Mouse (Mus musculus): ENCODE results near the gene Rnf213. TPM values are rescaled to one million over a fixed set of nuclear protein-coding genes. Genes with fewer than 3 reads are reported as not detected.

Rnf213 gene
- polyA plus RNA-seq, 1 experiment from 2014 or later = 5.6 TPM

DNA sequence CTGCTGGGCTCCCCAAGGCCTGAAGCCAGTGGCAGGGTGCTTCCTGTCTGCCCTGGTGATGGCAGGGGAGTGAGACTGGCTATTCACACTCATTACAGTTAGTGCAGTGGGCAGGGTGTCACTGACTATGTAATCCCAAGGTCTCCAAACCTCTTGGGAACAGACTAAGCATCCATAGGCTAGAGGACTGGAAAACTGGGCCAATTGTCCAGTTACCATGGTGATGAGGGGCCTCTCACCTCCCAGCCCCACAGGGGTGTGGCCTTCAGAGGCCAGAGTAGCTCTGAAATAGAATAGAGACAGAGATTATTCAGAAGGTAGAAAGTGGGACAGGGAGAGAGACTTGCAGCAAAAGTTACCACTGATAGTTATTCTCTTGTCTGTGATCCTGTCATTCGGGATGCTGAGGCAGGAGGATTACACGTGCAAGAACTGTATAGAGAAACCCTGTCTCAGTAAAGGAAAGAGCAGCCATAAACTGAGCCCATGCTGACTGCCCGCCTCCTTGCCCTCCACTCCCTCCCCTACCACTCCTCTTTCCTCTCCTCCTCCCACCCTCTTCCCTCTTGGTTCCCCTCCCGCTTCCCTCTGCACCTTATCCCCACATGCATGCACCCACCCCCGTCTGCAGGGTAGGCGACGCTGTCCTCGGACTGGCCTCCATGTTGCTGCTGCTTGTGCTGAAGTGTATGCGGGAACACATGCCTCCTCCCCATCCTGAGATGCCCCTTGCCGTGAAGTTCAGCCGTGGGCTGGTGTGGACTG is 29.9 kb upstream of the Rnf213 start:
- ATAC-seq (ENCODE audit: low FRiP score, low TSS enrichment) = peak; percentile 75; the same call in 1 of the 2 replicates
- no peak overlapping the region for H3K27ac ChIP-seq (ENCODE audit: low read length)
- H3K27me3 ChIP-seq (ENCODE audit: insufficient read depth, low read length) = no peaks in the 10 kb centered on the region
- no peaks in the 10 kb centered on the region for H3K9me3 ChIP-seq (ENCODE audit: low read length)
- WGBS = 33% methylated on average over 11 of the region's 11 CpGs
- no peak overlapping the region for H3K4me3 ChIP-seq (ENCODE audit: low read length)
- 0 out of 2 replicates have a peak overlapping the region, but pooled peaks have one; percentile 6 for H3K4me2 ChIP-seq (replicated peaks; ENCODE audit: low read depth, low read length)
- no peak overlapping the region for H3K9ac ChIP-seq (replicated peaks; ENCODE audit: low read length)
- no peaks in the 10 kb centered on the region for H3K4me1 ChIP-seq (ENCODE audit: insufficient read depth, low read length)
- peaks cover 9% of the 10 kb centered on the region for H3K36me3 ChIP-seq (ENCODE audit: insufficient read depth, low read length)

GRCm38 (mm10) chr11:119363534-119364145 is 29.3 kb upstream of the Rnf213 start:
- ATAC-seq (ENCODE audit: low FRiP score, low TSS enrichment) = peak; percentile 87
- WGBS = 32% methylated on average over 11 of the region's 11 CpGs
- Histone ChIP-seq H3K36me3 (ENCODE audit: insufficient read depth, low read length) (peaks cover 9% of the 10 kb centered on the region), H3K4me2 (replicated peaks; ENCODE audit: low read depth, low read length) (0 out of 2 replicates have a peak overlapping the region, but pooled peaks have one; percentile 6), H3K27me3 (ENCODE audit: insufficient read depth, low read length) (no peaks in the 10 kb centered on the region), H3K9me3 (ENCODE audit: low read length) (no peaks in the 10 kb centered on the region), H3K27ac (ENCODE audit: low read length) (no peak overlapping the region), H3K9ac (replicated peaks; ENCODE audit: low read length) (no peak overlapping the region), H3K4me1 (ENCODE audit: insufficient read depth, low read length) (no peaks in the 10 kb centered on the region), H3K4me3 (ENCODE audit: low read length) (no peak overlapping the region)

DNA sequence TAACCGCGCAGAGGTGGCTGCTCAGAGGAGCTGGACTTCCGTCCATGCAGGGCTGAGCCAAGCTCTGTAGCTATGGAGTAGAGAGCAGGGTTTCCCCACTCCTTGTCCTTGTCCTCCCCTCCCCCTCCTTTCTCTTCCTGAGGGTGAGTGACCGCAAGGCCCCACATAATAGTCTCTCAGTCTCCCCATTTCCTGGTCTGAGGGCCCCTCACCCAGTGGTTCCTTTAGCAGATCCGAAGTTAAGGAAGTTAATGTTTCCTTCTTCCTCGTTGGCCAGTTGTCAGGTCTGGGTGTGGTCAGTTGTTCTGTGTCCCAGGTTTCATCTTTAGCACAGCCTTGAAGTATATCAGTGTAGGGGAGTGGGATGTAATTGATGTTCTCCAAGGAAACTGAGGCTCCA is 17.5 kb upstream of the Rnf213 start:
- no peak for ATAC-seq (ENCODE audit: low FRiP score, low TSS enrichment)
- Histone ChIP-seq H3K9me3 (ENCODE audit: low read length) (no peaks in the 10 kb centered on the region), H3K27me3 (ENCODE audit: insufficient read depth, low read length) (no peaks in the 10 kb centered on the region), H3K4me1 (ENCODE audit: insufficient read depth, low read length) (no peaks in the 10 kb centered on the region), H3K36me3 (ENCODE audit: insufficient read depth, low read length) (peaks cover 13% of the 10 kb centered on the region; the same call in 1 of the 2 replicates), H3K4me2 (replicated peaks; ENCODE audit: low read depth, low read length) (no peak overlapping the region), H3K4me3 (ENCODE audit: low read length) (no peak overlapping the region), H3K27ac (ENCODE audit: low read length) (no peak overlapping the region), H3K9ac (replicated peaks; ENCODE audit: low read length) (no peak overlapping the region)
- WGBS = 70% methylated on average over 6 of the region's 6 CpGs

DNA sequence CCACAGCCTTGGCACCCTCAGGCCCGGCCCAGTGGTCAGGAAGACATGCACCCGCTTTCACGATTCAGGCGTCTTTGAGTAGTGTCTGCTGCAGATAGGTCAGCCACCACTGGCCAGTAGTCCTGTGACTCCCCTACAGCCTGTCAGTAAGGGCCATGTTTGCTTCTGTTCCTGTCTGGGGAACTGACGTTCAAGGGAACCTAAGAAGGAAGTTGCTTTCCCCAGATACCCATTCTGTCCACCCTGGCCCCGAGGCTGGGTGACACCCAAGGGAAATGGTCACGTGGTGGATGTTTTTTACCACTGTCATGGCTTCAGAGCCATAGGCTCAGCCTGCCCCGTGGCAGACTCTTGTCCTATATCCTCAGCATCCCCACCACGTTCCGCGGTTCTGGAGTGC is 15.6 kb upstream of the Rnf213 start:
- peaks cover 13% of the 10 kb centered on the region; the same call in 1 of the 2 replicates for H3K36me3 ChIP-seq (ENCODE audit: insufficient read depth, low read length)
- H3K4me1 ChIP-seq (ENCODE audit: insufficient read depth, low read length) = no peaks in the 10 kb centered on the region
- no peak for ATAC-seq (ENCODE audit: low FRiP score, low TSS enrichment)
- no peak overlapping the region for H3K9ac ChIP-seq (replicated peaks; ENCODE audit: low read length)
- no peak overlapping the region for H3K27ac ChIP-seq (ENCODE audit: low read length)
- 93% methylated on average over 11 of the region's 11 CpGs for WGBS
- no peak overlapping the region for H3K4me2 ChIP-seq (replicated peaks; ENCODE audit: low read depth, low read length)
- H3K4me3 ChIP-seq (ENCODE audit: low read length) = no peak overlapping the region
- no peaks in the 10 kb centered on the region for H3K9me3 ChIP-seq (ENCODE audit: low read length)
- no peaks in the 10 kb centered on the region for H3K27me3 ChIP-seq (ENCODE audit: insufficient read depth, low read length)

DNA sequence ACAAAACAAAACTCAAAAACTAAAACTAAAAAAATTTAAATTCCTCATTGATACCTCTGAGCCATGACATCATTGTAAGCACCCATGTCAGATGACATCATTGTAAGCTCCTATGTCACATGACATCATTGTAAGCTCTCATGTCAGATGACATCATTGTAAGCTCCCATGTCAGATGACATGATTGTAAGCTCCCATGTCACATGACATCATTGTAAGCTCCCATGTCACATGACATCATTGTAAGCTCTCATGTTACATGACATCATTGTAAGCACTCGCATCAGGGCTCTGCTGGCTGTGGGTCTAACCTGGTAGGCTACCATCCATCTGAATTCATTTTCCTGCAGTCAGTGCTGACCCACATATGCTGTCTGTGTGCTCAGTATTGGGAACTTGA is 14.3 kb upstream of the Rnf213 start:
- no peak overlapping the region for H3K4me2 ChIP-seq (replicated peaks; ENCODE audit: low read depth, low read length)
- WGBS = 82% methylated on average over 1 of the region's 1 CpGs
- peaks cover 13% of the 10 kb centered on the region; the same call in 1 of the 2 replicates for H3K36me3 ChIP-seq (ENCODE audit: insufficient read depth, low read length)
- no peaks in the 10 kb centered on the region for H3K27me3 ChIP-seq (ENCODE audit: insufficient read depth, low read length)
- no peaks in the 10 kb centered on the region for H3K9me3 ChIP-seq (ENCODE audit: low read length)
- H3K4me3 ChIP-seq (ENCODE audit: low read length) = no peak overlapping the region
- no peak for ATAC-seq (ENCODE audit: low FRiP score, low TSS enrichment)
- H3K27ac ChIP-seq (ENCODE audit: low read length) = no peak overlapping the region
- no peak overlapping the region for H3K9ac ChIP-seq (replicated peaks; ENCODE audit: low read length)
- no peaks in the 10 kb centered on the region for H3K4me1 ChIP-seq (ENCODE audit: insufficient read depth, low read length)

DNA sequence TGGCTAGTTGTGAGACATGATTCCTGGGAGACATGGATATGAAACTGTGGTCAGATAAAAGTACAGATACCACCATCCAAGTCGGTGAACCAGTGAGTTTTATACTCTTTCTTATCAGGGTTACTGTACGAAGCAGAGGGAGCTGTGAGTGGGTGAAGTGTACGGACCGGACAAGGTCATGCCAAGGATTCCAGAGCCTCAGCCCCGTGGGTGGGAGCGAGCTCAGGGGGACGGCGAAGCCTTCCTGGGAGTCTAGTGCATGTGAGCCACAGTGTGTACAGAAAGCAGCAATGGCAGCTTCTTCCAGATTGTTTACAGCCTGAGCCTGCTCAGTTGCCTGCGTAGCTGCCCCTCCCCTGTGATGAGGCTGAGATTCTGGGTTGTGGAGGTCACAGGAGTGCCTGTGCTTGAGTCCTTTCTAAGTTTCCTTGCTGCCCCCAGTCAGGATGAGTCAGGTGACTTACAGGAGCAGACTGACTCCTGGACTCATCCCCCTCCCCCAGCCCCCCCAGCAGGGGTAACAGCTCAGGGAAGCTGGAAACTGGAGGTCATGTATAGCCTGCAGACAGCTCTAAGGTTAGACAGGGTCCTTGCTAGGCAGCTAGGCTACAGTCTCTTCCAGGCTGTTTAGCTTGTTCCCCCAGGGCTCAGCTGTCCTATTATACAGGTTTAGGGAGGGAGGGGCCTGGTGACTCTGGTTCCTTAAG is 11.1 kb upstream of the Rnf213 start:
- Histone ChIP-seq H3K4me3 (ENCODE audit: low read length) (no peak overlapping the region), H3K27ac (ENCODE audit: low read length) (no peak overlapping the region), H3K4me1 (ENCODE audit: insufficient read depth, low read length) (no peaks in the 10 kb centered on the region), H3K36me3 (ENCODE audit: insufficient read depth, low read length) (peaks cover 13% of the 10 kb centered on the region; the same call in 1 of the 2 replicates), H3K27me3 (ENCODE audit: insufficient read depth, low read length) (no peaks in the 10 kb centered on the region), H3K9me3 (ENCODE audit: low read length) (no peaks in the 10 kb centered on the region), H3K4me2 (replicated peaks; ENCODE audit: low read depth, low read length) (no peak overlapping the region), H3K9ac (replicated peaks; ENCODE audit: low read length) (no peak overlapping the region)
- 70% methylated on average over 9 of the region's 9 CpGs for WGBS
- ATAC-seq (ENCODE audit: low FRiP score, low TSS enrichment) = no peak

DNA sequence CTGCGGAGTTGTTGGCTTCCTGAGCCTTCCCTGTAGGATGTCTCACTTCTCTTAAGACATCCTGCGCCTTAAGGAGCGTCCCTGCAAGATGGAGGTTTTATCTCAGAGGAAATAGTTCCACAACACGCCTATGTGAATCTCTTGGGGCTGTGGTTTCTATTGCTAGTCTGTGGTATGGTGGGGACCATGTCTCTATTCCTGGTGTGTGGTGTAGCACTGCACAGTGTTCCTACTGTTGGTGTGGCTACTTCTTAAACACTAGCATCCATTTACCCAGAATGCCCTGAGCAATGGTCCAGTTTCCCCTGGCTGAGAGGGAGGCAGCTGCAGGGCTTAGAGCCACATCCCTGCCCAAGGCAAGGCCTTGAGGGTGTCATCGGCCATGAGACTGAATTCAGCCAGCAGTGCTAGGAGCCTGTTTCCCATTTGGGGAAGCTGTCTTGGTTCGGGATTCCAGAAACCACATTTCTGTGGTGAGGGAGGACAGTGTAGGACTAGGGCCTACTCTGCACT is 10.5 kb upstream of the Rnf213 start:
- Histone ChIP-seq H3K9me3 (ENCODE audit: low read length) (no peaks in the 10 kb centered on the region), H3K27me3 (ENCODE audit: insufficient read depth, low read length) (no peaks in the 10 kb centered on the region), H3K4me3 (ENCODE audit: low read length) (no peak overlapping the region), H3K4me2 (replicated peaks; ENCODE audit: low read depth, low read length) (no peak overlapping the region), H3K4me1 (ENCODE audit: insufficient read depth, low read length) (no peaks in the 10 kb centered on the region), H3K27ac (ENCODE audit: low read length) (no peak overlapping the region), H3K36me3 (ENCODE audit: insufficient read depth, low read length) (peaks cover 10% of the 10 kb centered on the region; the same call in 1 of the 2 replicates), H3K9ac (replicated peaks; ENCODE audit: low read length) (no peak overlapping the region)
- WGBS = 85% methylated on average over 6 of the region's 6 CpGs
- ATAC-seq (ENCODE audit: low FRiP score, low TSS enrichment) = no peak

DNA sequence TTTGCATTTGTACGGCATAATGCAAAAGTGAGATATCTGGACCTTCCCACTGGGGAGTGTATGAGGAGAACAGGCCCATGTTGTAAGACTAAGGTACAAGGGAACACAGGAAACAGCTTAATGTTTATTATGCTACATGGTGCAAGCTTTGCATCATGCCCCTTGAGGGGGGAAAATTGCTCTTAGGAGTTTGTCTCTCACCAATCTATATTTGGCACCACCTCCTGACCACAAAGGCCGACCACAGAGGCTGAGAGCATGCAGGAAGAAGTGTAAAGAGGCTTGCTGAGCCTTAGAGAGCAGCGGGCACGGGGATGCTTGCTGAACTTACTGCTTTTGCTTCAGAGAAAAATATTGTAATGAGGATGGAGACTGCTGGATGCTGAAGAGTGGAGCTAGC is 8.0 kb upstream of the Rnf213 start:
- H3K4me1 ChIP-seq (ENCODE audit: insufficient read depth, low read length) = peaks cover 6% of the 10 kb centered on the region
- H3K36me3 ChIP-seq (ENCODE audit: insufficient read depth, low read length) = no peaks in the 10 kb centered on the region
- H3K4me2 ChIP-seq (replicated peaks; ENCODE audit: low read depth, low read length) = no peak overlapping the region
- H3K27me3 ChIP-seq (ENCODE audit: insufficient read depth, low read length) = peaks cover 5% of the 10 kb centered on the region
- no peak overlapping the region for H3K9ac ChIP-seq (replicated peaks; ENCODE audit: low read length)
- no peak overlapping the region for H3K27ac ChIP-seq (ENCODE audit: low read length)
- no peak overlapping the region for H3K4me3 ChIP-seq (ENCODE audit: low read length)
- 87% methylated on average over 4 of the region's 4 CpGs for WGBS
- ATAC-seq (ENCODE audit: low FRiP score, low TSS enrichment) = no peak
- H3K9me3 ChIP-seq (ENCODE audit: low read length) = no peaks in the 10 kb centered on the region

DNA sequence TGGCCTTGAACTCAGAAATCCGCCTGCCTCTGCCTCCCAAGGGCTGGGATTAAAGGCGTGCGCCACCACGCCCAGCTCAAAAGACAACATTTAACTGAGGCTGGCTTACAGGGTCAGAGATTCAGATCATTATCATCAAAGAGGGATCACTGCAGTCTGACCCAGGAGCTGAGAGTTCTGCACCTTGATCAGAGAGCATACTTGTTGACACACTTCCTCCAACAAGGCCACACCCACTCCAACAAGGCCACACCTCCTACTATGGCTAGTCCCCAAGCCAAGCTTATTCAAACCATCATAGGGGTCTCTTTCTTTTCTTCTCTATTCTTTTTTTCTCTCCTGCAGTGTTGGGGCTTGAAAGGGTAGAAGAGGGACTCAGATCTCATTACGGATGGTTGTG is 6.6 kb upstream of the Rnf213 start:
- Histone ChIP-seq H3K36me3 (ENCODE audit: insufficient read depth, low read length) (no peaks in the 10 kb centered on the region), H3K9ac (replicated peaks; ENCODE audit: low read length) (no peak overlapping the region), H3K4me1 (ENCODE audit: insufficient read depth, low read length) (peaks cover 13% of the 10 kb centered on the region), H3K4me3 (ENCODE audit: low read length) (no peak overlapping the region), H3K4me2 (replicated peaks; ENCODE audit: low read depth, low read length) (no peak overlapping the region), H3K27me3 (ENCODE audit: insufficient read depth, low read length) (peaks cover 5% of the 10 kb centered on the region), H3K9me3 (ENCODE audit: low read length) (no peaks in the 10 kb centered on the region), H3K27ac (ENCODE audit: low read length) (no peak overlapping the region)
- ATAC-seq (ENCODE audit: low FRiP score, low TSS enrichment) = no peak
- WGBS = over 99% methylated on average over 5 of the region's 5 CpGs

Data from kidney, embryonic 16.5 days (tissue).